Mouse (Mus musculus): ENCODE results near the gene Stk32c.

DNA sequence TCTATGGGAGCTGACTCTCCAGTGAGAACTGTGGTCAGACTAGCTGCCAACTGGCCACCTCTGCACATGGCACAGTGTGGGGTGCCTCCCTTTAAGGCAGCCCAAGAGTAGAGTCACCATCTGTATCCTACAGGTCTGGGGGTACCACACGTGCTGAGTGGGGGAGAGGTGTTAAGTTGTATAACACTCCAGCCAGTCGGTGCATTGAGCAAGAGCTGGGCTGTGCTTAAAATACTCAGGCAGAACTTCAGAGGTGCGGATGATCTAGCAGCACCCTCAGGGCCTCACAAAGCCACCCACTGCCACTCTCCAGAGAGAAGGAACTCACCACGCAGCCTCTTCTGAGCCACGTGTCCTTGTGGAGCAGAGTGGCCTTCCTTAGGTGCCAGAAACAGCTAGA is 48.7 kb downstream of the Stk32c start:
- TF ChIP-seq CTCF (conservative IDR thresholded peaks at IDR 0.05; ENCODE audit: low read length), result no peak
- TF ChIP-seq NANOG (IDR thresholded peaks at IDR 0.05; ENCODE audit: borderline replicate concordance, low read length), result no peak
